Mouse (Mus musculus) urinary bladder, adult 18-20 months (tissue): ENCODE data around the gene Chd3.
A peak's percentile ranks its signal among the peaks of the same experiment; 100 is the strongest.
"Not testable (repeated sequence)": the region's sequence is repeated elsewhere in the genome, so short reads cannot be mapped to it uniquely, and the experiment has no call there.

Experiments
- DNase-seq, 2 experiments: peaks; one replicate each; pipeline ENCODE4 v3.0.0; 2022; ENCODE audit warnings: low spot score in 2 of 2, mixed read lengths in 2 of 2

Gene Chd3

GRCm38 (mm10) chr11:69406867-69407723 is 37.9 kb upstream of the Chd3 start:
- DNase-seq, result no peak

DNA sequence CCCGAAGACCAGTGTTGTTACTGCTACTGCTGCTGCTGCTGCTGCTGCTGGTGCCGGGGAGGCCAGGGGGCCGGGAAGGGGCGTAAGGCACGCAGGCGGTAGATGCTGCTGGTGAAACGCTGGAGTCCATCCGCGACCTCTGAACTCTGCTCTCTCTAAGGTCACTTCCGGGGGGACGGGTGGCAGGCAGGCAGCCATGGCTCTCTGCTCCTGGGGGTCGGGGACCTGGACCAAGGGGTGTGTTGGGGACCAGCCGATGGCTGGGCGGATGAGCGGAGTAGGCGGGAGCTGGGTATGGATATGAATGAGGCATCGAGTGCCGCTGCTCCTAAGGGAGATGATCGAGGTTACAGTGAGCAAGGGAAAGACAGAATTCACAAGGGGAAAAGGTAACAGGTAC is 37.1 kb upstream of the Chd3 start:
- DNase-seq, result no peak

- no peak for DNase-seq
Measured at GRCm38 (mm10) chr11:69405397-69406200, 36.4 kb upstream of the Chd3 start.

DNA sequence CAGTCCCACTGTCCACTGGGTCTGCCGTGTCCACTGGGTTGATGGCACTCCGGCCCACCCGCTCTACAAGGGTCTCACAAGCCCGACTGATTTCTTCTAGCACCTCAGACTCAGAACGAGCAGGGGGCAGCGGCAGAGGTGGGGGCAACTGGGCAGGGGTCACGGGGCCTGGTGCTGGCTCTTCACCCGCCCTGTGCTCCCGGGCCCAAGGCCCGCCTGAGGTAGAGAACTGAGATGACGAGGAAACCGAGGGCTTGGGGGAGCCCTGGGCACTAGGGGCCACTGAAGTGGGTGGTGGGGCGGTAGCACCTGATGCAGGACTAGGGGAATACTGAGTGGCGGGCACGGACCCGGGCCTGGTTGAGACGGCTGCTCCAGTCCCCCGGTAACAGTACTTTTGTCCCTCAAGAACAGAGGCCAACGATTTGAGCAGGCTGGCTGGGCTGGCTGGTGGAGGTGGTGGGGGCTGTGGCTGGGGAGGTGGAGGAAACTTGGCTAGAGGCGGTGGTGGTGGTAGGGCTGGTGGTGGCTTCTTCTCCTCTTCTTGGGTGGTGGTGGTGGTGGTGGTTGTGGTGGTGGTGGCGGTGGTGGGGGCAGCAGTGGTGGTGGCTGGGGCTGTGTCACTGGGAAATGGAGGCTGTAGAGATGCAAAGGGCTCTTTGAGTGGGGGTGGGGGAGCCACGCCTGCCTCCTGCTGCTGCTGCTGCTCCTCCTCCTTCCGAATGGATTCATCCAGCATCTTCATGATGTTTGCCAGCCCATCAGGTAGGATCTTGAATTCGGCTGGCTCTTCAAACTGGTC is 35.6 kb upstream of the Chd3 start:
- no peak for DNase-seq

GRCm38 (mm10) chr11:69403691-69404594 is 34.7 kb upstream of the Chd3 start:
- DNase-seq, result no peak

DNA sequence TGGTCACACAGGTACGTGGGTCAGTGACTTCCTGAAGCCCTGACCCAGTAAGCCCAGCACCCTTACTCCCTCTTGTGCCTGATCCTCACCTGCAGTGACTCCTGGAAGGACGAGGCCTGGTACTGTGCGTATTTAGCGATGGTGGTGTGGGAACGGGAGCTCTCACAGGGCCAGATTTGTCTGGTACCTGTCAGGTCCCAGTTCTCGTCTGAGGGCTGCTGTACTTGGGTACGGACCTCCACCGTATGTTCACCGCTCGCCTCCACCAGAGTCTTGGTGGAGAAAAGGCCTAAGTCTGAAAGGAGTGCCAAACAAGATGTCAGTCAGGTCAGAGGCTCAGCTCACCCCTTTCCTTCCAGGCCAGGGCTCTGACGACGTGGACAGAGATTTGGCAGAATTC is 32.8 kb upstream of the Chd3 start:
- DNase-seq, result no peak

DNA sequence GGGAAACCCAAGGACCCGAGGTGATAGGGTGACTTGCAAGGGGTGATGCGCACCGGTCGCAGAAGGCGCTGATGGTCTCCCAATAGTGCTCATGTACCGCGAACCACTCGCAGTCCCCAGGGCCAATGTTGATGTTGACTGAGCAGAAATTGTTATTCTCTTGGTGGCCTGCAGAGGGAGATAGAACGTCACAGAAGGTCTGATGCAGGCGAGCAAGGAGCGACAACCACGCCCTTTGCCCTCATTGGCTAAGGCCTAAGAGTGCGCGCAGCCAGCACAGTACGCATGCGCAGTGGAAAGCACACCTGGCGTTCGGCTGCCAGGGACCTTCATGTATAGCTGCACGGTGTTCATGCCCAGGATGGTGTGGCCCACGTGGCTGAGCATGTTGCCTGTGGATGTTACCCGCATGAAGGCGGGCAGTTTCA is 32.0 kb upstream of the Chd3 start:
- DNase-seq, result peak; percentile 70 to 79

DNA sequence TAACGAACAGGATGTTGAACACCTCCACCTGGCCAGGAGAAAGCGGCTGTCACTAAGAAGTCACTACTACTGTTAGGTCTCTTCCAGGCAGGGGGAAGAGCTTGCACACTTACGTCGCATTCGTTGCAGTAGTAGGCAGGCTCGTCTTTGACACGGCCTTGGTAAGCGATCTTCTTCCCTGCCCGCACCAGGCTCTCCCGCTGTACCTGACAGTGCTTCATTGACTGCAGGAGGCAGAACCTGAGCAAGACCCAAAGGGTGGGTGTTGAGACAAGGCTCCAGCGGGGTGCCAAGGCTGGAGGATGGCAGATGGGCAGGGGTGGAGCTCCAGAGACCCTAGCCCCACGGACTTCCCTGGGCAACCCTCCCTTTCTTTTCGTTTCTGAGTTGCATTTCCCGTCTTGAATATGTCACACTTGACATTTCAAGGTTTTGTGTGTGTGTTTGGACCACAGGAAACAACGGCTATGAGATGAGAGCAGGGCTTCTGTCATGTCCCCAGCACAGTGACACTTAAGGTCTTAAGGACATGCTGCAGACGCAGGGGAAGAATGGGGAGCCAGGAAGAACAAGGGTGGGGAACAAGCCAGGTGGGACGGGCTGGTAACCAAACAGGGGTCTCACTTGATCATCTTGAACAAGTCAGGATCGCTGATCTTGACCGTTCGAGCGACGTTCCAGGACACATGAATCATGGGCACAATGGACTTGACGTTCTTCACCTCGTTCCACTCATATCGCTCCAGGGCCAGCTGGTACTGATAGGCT is 31.1 kb upstream of the Chd3 start:
- no peak for DNase-seq

DNA sequence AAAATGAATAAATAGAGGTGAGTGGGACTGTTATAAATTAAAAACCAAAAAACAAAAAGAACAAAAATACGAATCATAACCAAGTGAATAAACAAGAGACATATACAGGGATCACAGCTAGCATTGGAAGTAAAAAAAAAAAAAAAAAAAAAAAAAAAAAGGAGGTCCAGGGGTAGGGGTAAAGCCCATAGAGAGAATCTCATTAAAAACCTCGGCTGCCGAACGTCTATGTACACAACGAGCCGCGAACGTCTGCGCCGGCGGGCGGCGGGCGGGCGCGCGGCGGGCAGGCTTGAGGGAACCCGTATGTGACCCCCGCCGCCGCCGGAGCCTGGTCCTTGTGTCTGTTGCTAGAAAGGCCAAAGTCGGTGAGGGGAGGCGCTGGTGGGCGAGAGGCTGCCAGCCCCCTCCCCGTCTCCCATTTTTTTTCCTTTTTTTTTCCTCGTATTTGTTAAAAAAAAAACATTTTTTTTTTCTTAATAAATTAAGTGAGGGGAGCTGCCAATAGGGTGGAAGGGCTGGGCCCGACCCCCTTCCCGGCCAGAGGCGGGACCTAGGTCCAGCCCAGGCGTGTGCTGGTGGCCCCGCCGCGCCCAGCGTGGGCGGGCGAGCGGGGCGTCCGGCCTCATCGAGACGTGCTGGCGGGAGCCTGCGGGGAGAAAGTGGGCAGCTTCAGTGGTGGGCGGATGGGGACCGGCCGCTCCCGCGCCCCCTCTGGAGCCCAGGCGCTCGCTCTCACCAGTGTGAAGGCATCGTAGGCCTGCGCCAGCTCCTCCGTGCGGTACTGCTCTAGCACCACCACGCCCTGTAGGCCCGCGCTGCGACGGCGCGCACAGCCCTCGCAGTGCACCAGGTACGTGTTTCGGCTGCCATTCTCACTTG is 30.2 kb upstream of the Chd3 start:
- no peak for DNase-seq

GRCm38 (mm10) chr11:69398486-69399200 is 29.4 kb upstream of the Chd3 start:
- DNase-seq, result no peak

DNA sequence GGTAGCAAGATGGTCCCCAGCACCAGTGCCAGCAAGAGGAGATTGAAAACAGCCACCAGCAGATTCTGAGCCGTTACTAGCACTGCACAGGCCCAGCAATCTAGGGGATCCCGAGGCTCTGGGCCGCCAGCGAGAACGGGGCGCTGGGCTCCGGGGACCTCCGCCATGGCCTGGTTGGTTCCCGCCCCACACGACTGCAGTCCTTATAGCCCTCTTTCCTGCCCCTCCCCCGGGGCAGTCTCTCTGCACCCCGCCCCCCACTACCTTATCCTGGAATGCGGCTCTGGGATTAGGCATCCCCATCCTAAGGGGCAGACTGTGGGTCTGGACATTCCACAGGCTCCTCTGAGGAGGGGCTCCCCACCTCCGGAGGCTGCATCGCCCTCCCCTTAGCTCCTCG is 28.9 kb upstream of the Chd3 start, which contains the start of gene Tmem88:
TSS of gene Tmem88 (minus strand) at position 176 of the 400 bp plus-strand sequence.
- peak in 1 of 2 experiments; percentile 1 for DNase-seq

DNA sequence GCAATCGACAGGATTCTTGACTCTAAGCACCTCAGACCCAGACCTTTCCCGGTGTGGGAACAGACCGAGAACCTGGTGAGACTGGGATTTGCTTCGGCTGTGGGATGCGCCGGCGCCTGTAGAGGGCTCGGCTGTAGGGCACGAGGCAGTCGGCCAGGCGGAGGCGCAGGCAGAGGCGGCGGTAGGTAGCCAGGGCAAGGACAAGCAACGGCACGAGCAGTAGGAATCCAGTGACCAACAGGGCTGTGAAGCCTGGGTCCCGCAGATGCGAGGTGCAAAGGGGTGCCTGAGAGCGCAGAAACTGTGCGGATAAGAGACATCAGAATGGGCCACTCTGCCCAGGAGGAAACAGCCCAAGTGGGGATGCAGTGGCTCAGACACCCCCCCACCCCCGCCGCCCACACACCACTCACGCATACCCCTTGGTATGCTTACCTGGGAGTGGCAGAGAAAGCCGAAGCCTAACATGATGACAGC is 28.4 kb upstream of the Chd3 start:
- DNase-seq, result no peak

- no peak for DNase-seq
Measured at GRCm38 (mm10) chr11:69396772-69397171, 27.6 kb upstream of the Chd3 start.

DNA sequence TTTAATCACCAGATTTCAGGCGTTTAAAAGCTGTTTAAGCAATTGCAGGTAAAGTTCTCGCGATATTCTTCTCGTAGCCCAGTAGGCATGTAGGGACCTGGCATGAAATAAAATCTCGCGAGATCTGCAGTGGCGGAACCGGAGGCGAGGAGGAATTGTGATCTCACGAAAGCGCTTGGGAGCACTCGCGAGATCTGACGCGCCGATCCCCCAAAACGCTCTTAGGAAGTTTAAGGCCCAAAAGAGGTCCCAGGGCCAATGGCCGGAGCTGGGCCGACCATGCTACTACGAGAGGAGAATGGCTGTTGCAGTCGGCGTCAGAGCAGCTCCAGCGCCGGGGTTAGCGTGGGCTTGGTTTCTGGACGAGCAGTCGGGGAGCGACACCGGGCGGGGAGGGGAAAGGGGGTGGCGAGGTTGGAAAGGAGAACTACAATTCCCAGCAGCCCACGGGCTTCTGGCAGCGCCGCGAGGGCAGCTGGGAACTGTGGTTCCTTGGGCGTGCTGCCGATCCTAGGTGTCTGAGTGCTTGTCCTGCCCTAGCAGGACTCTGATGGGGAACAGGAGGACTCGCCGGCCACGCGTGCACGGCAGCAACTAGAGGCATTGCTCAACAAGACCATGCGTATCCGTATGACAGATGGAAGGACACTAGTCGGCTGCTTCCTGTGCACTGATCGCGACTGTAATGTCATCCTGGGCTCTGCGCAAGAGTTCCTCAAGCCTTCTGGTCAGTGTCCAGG is 26.6 kb upstream of the Chd3 start:
- DNase-seq, result peak; percentile 96

- DNase-seq, result peak; percentile 80 to 83
Measured at GRCm38 (mm10) chr11:69395235-69395633, 26.0 kb upstream of the Chd3 start, which contains the start of the genes Naa38 and Cyb5d1. Gene Naa38, plus strand, starts transcription at chr11:69395487. Gene Cyb5d1, minus strand, starts transcription at chr11:69395631.

- DNase-seq, result not testable (repeated sequence)
Measured at GRCm38 (mm10) chr11:69394591-69395167, 25.5 kb upstream of the Chd3 start.
